Mouse (Mus musculus): ENCODE results near the gene Ifnk.

Gene Ifnk

DNA sequence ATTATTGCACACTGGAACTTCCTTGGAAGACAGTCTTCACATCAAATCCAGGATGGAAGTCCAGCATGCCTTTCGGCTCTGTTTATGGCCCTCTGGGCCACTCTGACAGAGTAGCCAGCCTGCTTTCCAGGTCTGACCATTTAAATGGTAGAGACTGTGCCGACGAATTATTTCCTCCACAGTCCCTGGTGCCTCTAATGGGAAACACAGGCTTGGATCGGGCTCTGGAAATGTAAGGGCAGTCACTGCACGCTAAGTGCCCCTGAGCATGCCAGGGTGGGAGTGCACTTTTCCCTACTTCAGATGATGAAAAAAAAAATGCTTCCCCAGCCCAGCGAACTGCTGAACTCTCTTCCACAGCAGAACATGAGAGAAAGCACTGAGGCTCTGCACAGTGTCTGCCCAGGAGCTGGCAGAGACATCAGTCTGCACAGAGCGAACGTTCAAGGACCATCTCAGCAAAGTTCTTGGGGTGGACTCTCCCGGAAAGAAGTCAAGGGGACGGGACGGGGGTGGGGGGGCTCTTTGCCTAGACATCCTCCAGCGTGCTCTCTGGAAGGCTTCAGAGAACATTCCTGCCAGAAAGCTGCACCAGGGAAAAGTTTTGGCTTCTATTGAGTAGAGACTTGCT, 8.3 kb upstream of the Ifnk start:
- no peak for DNase-seq

DNA sequence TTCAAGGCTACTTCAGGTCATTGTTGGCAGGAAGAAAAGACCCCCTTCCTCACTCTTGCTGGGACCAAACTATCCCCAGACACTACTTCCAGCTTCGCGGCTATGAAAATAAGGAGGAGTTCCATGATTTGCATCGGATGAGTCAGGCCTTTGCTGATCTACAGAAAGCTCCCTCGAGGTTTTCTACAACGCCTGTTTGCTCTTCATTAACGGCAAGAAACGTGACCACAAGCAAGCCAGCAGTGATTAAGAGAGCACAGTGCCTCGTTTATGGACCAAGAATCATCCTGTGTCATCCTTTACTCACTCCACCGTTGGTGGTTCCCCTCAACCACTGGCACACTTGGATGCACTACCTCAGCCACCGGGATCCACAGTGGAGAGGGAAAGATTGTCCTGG, 6.1 kb upstream of the Ifnk start:
- DNase-seq: no peak

DNA sequence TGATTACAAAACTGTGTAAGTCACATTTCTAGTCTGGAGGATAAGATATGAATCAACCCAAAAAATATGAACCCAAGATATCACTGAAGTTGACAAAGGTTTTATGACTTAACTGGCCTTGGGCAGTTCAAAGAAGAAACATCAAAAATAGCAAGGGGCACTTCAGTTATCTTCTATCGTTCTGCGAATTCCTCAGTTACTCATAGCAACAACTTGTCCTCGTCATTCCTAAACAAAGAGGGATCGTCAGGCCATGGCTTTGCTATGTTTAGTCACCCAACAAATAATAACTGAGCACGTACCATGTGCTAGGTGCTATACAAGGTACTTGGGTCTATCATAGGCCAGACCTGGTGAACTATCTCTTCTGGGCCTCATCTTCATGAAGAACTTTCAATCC, 5.3 kb upstream of the Ifnk start:
- DNase-seq: no peak

DNA sequence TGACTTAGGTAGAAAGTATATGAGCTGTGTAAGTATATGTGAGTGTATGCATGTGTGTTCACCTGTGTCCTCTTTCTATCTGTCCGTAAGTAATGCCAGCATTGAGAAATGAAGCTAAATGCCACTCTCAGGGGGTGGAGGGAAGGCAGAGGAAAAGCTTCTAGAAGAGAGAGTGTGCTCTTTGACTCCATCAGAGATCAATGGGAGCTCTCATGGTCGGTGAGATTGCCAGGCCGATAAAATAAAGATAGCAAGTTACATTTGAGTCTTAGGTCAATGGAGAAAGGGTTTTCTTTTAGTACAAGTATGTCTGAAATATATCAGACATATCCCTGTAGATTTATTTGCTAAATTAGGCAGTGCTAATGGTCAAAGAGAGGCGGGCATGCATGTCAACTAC, 3.5 kb upstream of the Ifnk start:
- no peak for DNase-seq

DNA sequence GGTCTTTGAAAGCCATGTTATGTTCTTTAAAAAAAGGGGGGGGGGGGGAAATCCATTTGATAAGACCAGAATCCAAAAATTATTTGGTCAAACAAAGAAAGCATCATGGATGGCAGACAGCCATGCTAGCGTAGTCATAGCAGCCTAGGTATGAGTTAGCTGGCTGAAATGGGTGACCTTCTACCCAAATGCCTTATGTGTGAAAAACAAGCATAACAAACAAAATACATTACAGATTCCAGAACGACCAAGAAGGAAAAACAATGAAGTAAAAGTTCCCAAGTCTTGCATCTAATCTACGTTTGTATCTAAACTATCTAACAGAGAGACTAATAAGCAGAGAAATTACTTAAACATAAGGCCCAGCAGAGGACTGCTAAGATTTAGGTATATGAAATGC, 1.1 kb upstream of the Ifnk start:
- no peak for DNase-seq

DNA sequence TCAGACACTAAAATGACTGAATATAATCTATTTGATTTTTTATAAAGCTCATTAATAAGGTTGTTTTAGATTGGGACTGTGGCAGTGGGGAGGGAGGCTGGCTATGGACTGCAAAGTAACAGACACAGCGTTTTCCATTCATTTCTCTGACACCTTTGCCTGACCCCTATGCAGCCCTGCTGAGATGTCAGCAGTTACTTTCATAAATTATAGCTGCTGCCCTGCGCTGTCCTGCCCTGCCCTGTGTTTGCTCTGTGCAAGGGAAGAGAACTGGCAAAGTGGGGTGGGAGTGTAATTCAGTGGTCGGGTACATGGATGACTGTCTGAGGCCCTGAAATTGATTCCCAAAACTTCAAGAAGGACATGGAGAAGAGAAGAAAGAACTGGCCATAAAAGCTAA, 2.2 kb downstream of the Ifnk start:
- DNase-seq: no peak

DNA sequence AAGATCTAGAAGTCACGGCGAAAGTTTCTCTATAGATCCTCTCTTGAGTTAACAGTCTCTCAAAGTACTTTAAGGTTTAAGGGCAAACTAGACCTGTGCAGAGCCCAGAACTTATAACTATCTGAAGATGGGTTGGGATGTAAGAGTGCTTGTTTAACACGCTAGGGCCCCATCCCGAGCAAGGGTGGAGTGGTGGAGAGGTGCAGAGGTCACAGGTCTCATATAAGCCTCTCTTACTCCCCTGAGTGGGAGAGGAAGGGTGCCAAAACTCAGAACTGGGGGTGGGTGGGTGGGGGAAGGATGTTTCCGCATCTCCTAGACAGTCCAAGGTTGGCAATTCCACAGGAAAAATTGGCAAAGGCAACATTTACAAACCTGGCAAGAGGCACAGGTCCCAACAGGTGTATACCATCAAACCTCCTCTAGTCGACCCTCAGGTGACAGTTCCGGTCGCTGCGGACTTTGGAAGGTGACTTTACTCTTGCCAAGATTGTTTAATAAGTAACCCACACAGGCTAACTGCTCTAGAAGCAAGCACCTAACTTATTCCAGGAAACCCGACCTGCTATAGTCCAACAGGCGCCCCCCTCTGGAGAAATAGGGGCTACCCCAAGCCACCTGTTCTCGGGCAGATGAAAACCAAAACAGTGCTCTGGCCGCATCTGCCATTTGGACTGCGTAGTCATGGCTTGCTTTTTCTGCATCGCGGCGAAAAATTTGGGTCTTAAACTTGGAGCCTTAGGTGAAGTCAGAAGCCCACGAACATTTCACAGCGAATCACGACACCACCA, 3.5 kb downstream of the Ifnk start:
- peak; percentile 73 for DNase-seq

DNA sequence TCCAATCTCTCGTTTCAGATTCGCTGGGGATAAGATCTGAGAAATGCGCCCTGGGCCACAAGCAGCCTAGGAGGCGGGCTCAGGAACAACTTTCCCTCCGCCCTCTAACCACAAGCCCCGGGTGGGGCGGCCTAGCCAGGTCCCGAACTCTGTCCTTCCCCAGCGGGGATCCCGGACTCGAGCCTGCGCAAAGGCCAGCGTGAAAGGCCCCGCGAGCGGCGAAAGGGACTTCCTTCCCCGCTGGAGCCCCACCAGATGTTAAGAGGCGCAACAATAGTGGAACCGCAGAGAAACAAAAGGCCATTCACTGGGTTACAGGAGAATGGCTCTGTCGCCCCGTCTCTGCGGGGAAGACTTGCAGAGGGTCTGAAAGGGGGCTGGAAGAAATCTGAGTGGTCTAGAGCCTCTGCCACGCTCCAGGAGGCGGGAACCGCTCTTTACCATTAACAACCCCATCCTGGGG, 4.3 kb downstream of the Ifnk start:
- DNase-seq: peak; percentile 69

DNA sequence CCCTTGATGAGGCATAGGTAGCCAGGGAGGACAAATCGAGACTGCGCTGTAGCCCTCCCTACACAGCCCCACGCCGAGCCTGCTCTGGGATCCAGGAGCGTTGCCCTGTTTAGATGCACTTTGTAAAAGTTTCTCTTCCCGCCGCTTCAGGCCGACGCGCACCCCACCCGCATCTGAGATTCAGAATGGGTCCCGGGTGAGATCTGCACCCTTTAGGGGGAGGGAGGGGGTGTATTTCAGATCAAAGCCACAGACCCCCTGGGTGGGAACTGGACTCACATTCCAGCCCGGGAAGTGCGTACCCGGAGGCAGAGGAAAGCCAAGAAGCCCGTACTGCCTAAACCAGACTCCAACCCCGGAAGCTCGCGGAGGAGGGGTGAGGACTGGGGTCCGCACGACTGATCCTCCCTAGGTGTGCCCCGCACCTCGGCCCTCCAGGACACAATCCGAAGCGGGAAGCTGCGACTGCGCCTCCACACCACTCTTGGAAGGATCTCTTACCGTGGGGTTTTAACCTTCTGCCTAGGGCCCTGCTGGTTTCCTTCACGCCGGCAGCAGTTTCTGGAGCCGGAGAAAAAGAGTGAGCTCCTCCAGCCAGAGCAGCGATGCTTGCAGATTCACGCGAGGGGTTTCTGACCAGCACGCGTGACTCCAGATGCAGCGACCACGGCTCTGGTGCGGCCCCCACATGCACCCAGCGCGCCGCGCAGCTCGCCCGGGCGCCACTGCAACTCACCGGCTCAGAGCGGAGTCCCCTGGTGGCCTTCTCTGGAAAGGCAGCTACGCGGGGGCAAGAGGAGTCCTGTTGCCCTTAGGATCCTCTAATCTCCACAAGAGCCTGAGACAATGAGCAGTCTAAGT, 5.1 kb downstream of the Ifnk start, which contains the start of gene Mob3b:
Mob3b (minus strand) TSS at position 734 of the 861 bp plus-strand sequence.
- peak; percentile 92 for DNase-seq

DNA sequence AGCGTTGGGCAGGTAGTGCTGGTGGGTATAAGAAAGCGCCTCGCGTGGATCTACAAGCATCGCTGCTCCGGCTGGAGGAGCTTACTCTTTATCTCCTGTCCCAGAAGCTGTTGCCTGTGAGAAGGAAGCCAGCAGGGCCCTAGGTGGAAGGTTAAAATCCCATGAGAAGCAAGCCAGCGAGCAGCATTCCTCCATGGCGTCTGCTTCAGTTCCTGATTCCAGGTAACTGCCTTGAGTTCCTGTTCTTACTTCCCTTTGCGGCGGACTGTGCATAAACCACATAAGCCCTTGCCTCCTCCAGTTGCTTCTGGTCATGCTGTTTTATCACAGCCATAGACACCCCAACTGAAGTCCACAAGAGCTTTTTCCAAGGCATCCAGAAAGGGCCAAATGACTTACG, 6.0 kb downstream of the Ifnk start:
- no peak for DNase-seq

DNA sequence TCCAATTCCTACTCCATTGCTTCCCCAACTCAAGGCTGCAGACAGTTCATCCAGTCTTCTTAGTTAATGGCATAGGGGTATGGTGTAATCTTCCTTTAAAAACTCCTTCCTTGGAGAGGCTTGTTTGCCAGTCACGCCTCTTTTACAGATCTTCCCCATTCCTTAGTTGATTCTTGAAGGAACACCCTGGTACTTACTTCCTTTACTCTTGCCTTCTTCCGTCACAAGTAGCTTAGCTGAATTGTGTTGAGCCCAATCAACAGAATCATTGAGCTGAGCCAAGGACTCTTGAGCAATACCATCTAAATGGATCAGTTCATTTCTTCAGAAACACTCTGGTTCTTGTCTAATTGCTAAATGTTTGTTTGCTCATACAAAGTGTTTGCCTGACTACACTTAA, 13.4 kb downstream of the Ifnk start:
- no peak for DNase-seq

DNA sequence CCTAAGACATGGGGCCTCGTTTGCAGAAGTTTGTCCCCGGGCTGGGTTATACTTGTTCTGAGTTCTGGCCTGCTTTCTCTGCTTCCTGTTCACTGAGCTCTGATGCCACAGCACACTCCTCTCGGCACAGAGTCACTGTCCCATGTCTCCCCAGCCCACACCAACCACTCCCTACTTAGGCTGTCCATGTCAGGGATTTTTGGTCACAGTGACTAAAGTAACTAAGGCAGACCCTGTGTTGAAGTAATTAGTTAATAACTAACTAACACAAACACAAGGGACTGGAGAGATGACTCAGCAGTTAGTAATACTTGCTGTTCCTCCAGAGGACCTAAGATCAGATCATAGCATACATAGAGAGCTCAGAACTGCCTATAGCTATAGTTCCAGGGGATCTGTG, 14.1 kb downstream of the Ifnk start:
- DNase-seq: no peak

DNA sequence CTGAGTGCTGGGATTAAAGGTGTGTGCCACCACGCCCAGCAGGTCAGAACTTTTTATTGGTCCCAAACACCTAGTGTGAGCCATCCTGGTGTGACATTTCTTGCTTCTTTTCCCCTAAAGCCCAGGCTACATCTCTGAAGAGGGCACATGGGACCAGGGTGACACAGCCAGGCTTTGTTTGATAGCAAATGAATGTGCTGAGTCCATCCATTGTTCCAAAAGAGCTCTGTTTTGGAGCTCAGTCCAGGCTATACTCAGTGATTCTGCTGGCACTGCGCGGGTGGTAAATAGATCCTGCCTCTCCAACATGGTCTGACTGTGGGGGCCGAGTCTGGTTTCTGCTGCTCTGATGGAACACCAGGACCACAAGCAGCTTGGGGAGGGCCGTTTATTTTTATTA, 16.0 kb downstream of the Ifnk start:
- DNase-seq: no peak

DNA sequence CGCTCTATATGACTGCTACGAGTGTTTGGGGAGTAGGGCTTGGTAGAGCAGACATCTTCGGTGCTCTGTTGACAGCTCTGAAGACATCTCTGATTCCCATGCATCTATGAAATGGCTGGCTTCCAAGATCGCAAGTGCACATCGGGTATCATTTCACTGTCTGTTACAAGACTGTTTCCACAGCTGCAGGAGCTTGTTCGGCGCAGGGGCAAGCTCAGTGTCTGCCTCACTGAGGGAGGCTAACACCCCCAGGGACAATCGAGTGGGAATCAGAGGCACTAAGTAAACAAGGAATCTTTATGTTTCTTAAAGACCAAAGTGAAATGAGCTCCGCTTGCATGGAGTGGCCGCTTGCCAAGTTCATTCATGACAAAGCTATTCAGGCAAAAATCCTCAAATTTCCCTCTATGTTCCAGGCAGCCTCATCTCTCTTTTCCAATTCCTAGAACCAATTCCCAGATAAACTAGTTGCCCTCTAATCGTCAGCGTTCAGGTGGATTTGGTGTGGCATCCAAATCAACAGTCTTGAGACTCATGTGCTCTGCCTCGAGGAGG, 17.8 kb downstream of the Ifnk start:
- DNase-seq: no peak

DNA sequence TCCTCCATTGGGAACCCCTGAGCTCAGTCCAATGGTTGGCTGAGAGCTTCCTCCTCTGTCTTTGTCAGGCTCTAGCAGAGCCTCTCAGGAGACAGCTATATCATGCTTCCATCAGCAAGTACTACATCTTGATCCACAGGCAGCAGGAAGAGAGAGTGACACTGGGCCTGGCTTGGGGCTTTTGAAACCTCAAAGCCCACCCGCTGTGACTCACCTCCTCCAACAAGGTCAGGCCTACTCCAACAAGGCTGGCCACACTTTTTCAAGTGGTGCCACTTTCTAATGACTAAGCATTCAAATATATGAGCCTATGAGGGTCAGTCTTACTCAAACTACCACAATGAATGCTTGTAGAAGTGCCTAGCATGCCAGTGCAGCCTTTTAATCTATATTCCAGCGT, 20.6 kb downstream of the Ifnk start:
- DNase-seq: no peak

DNA sequence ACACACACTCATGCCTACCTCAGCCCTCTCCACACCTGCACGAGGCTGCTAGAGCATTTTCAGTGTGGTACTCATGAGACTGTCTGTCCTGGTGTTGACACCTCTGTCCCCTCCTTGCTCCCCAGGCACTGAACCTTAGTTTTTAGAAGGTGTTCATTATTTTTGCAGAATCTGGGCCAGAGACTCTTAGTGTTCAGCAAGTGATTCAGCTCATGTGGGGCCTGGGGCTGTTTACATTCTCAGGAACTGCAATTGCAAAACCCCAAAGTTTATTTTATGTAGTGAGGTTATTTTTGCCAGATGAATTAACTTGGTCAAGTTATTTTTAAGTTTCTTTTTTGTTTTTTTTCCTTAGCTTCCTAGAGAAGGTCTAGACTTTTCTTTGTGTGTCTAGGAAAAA, 21.7 kb downstream of the Ifnk start:
- no peak for DNase-seq

DNA sequence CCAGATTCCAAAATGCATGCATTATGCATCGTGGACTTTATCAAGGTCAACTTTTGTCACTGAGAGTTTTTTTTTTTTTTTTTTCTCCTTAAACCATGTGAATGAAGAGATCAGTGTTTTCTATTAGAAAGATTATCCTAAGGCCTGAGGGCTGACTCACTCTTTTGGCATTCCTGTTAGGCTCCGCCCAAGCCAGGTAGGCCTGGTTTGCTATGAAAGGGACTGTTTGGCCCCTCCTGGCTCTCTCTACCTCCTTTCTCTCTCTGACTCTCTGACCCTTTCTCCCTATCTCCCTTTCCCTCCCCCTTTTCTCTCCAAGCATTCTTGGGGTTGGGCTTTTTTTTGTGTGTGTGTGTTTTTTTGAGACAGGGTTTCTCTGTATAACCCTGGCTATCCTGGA, 23.7 kb downstream of the Ifnk start:
- no peak for DNase-seq

DNA sequence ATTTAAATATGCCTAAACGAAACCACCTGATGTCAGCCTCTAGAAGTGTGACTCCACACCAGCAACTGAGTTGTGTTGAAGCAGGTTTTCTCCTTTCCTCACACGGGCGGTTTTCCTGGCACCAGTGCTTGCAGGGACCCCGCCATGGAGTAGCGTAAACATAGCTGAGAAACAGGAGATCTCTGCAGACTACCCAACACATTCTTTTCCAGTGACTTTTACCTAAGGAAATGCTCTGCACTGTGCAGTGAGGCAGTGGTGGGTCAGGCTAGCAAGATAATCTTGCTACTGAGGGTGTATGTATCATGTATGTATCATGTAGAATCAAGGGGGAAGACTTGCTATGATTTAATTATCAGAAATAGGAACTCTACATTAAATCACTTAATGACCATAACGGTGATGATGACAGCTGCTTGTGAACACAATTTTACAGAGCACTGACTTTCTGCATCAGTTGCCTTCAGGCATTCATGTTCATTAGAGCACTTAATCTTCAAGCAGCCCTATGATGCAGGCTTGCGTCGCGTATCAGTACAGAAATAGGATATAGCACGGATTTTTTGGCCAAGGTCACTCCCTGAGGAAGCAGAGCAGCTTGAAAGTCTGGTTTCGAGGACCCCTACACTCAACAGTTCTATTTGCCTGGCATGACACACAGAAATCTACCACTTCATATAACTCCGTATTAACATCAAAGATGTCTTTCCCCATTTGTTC, 26.2 kb downstream of the Ifnk start:
- no peak for DNase-seq

DNA sequence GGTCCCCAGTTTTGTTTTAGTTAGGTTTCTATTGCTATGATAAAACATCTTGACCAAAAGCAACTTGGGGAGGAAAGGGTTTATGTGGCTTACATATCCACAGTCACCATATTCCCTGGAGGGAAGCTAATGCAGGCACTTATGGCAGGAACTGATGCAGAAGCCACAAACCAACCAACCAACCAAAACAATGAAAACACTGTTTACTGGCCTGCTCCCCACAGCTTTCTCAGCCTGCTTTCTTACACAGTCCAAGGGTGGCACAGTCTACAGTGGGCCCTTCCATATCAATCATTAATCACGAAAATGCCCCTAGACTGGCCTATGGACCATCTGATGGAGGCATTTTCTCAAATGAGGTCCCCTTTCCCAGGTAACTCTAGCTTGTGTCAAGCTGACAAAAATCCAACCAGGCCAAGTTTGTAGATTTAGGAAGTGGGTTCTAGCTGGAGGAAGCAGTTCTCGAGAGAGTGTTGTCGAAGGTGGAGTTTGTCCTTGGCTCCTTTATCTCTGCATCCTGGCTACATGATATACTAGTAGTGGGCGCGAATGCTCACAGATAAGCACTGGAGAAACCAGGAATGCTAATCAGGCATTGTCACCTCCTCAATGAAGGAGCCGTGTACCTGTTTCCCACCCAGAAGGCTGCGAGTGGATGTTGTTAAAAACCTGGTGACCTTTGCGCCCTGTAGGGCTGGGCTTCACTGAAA, 35.9 kb downstream of the Ifnk start:
- DNase-seq: no peak

DNA sequence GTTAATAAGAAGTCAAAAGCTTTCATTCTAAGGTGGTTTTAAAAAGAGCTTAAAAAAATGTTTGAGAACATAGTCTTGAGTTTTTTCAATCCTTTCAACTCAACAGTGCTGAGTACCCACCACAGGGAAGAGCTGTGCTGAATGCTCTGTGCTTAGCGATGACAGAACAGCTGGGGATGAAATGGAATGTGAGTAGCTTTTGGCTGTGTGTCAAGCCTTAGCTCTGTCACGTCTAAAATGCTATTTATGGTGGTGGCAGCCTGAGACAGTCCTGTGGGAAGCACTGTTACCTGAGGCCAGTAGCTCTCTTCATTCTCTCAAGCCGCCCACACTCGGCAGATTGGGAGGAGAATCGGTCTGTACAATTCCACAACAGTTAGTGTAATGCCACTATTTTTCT, 37.9 kb downstream of the Ifnk start:
- DNase-seq: no peak

DNA sequence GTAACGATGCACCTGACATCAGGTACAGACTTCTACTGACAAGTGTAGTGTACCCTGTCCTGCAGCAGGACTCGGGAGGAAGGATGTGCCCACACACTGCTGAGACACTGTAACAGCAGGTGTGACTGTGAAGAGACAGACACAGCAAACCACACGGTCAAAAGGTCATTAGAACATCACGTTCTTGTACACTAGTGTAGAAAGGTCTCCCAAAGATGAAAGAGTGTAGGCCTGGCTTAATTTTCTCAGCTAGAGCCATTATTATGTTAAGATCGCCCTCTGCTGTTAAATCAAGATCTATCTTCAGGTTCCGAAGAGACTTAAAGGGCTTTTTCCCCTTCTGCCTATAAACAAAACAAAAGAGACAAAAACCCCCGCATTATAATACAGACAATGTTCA, 40.9 kb downstream of the Ifnk start:
- no peak for DNase-seq

DNA sequence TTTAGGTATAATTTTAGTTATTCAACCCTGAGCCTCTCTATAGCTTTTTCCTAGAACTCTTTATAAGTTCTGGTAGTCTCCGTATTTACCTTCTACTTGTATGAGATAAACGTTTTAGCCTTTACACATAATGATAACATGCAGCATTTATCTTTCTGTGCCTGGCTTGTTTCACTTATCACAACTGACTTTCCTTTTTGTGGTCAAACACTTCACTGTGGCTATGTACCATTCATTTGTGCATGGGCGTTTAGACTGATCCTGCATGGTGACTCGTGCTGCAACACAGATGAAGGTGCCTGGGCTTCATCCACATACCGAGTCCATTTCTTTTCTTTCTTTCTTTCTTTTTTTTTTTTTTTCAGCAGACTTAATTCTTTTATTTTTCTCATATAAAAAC, 49.8 kb downstream of the Ifnk start:
- no peak for DNase-seq
